Mouse (Mus musculus) liver, embryonic 11.5 days (tissue): Measurements from ENCODE around the gene Jakmip3. TPM values are rescaled to one million over a fixed set of nuclear protein-coding genes. Genes with fewer than 3 reads are reported as not detected.
A peak's percentile ranks its signal among the peaks of the same experiment; 100 is the strongest.

Experiments used
- ATAC-seq: fragments of 200-750 bp; cut with Nextera tagmentation; replicated peaks from 2 replicates; pipeline ENCODE4 v1.8.0; 2017; ENCODE audit warnings: moderate number of reproducible peaks, mild to moderate bottlenecking, moderate TSS enrichment, moderate library complexity; ENCODE audit not compliant: low FRiP score
- DNase-seq: peaks from one replicate; pipeline ENCODE4 v3.0.0-alpha.2; 2017; ENCODE audit warnings: low spot score
- H3K27ac ChIP-seq: fragments of 300-500 bp; sonication (generic); 2 replicates; pipeline ENCODE4 v1.5.1; 2014; ENCODE audit warnings: mild to moderate bottlenecking, low read depth, low read length, control low read depth
- H3K27me3 ChIP-seq: fragments of 300-500 bp; sonication (generic); replicated peaks from 2 replicates; pipeline ENCODE4 v1.6.1; 2014; ENCODE audit warnings: low read length, mixed read lengths; ENCODE audit not compliant: control insufficient read depth, insufficient read depth
- H3K36me3 ChIP-seq: fragments of 300-500 bp; sonication (generic); 2 replicates; pipeline ENCODE4 v1.6.1; 2014; ENCODE audit warnings: mild to moderate bottlenecking, low read length, moderate library complexity, mixed read lengths; ENCODE audit not compliant: control insufficient read depth, insufficient read depth
- H3K4me1 ChIP-seq: fragments of 300-500 bp; sonication (generic); replicated peaks from 2 replicates; pipeline ENCODE4 v1.6.1; 2014; ENCODE audit warnings: low read length, mixed read lengths; ENCODE audit not compliant: control insufficient read depth, insufficient read depth
- H3K4me2 ChIP-seq: fragments of 300-500 bp; sonication (generic); 2 replicates; pipeline ENCODE4 v1.6.1; 2014; ENCODE audit warnings: mild to moderate bottlenecking, control low read depth, moderate library complexity
- H3K4me3 ChIP-seq: fragments of 300-500 bp; sonication (generic); 2 replicates; pipeline ENCODE4 v1.5.1; 2014; ENCODE audit warnings: low read depth, low read length, control low read depth
- H3K9ac ChIP-seq: fragments of 300-500 bp; sonication (generic); 2 replicates; pipeline ENCODE4 v1.6.1; 2014; ENCODE audit warnings: low read depth, low read length, control low read depth
- H3K9me3 ChIP-seq: fragments of 300-500 bp; sonication (generic); 2 replicates; pipeline ENCODE4 v1.6.1; 2016; ENCODE audit warnings: low read length, inconsistent platforms, mixed read lengths; ENCODE audit not compliant: control insufficient read depth
- WGBS: fragments of 180-500 bp; shearing (Covaris S2); extraction: QIAGEN DNeasy Blood & Tissue Kit; methylation state at CpG from one replicate; pipeline ENCODE4 v1.1.7; 2014; 5-methylcytosine and 5-hydroxymethylcytosine counted together
- polyA plus RNA-seq: library from polyadenylated mRNA; unstranded; fragments of >200 nt; fragmentation: Nextera tagmentation; extraction: Ambion mirVana; gene quantifications from 2 replicates; pipeline ENCODE4 v1.2.1, GENCODE M21; 2014

Gene Jakmip3
- polyA plus RNA-seq, 1 experiment from 2014 or later: 0.10 TPM

GRCm38 (mm10) chr7:138909277-138910192 lies 31.0 kb upstream of the Jakmip3 start, which contains the start of gene Bnip3:
TSS of gene Bnip3 (minus strand) at chr7:138909519.
- H3K9ac ChIP-seq: peak within 1 kb of the TSS; percentile 92
- ATAC-seq (peak; percentile 89), DNase-seq (peak; percentile 99)
- peaks cover 20% of the 10 kb centered on the region for H3K4me1 ChIP-seq
- H3K4me2 ChIP-seq: peak within 1 kb of the TSS; percentile 89
- H3K27me3 ChIP-seq: no peaks in the 10 kb centered on the region
- no peaks in the 10 kb centered on the region for H3K9me3 ChIP-seq
- under 1% methylated on average over 64 of the region's 66 CpGs for WGBS
- H3K4me3 ChIP-seq: peak within 1 kb of the TSS; percentile 87
- peak within 1 kb of the TSS; percentile 77 for H3K27ac ChIP-seq
- H3K36me3 ChIP-seq: no peaks in the 10 kb centered on the region; the same call in 1 of the 2 replicates

- Histone ChIP-seq H3K27ac (peak overlapping the region; percentile 76), H3K4me3 (peak overlapping the region; percentile 87), H3K9ac (peak overlapping the region; percentile 75), H3K27me3 (no peaks in the 10 kb centered on the region), H3K36me3 (no peaks in the 10 kb centered on the region; the same call in 1 of the 2 replicates), H3K4me2 (peak overlapping the region; percentile 89), H3K9me3 (no peaks in the 10 kb centered on the region), H3K4me1 (peaks cover 20% of the 10 kb centered on the region)
- WGBS: 25% methylated on average over 7 of the region's 7 CpGs
- ATAC-seq (no peak), DNase-seq (no peak)
Observed at GRCm38 (mm10) chr7:138910193-138910562, 30.4 kb upstream of the Jakmip3 start.

- Histone ChIP-seq H3K9me3 (no peaks in the 10 kb centered on the region), H3K36me3 (no peaks in the 10 kb centered on the region), H3K4me1 (peaks cover 3% of the 10 kb centered on the region), H3K27me3 (no peaks in the 10 kb centered on the region), H3K4me3 (no peak overlapping the region), H3K27ac (no peak overlapping the region), H3K4me2 (no peak overlapping the region), H3K9ac (no peak overlapping the region)
- no peak for DNase-seq
- ATAC-seq: no peak
- WGBS: 75% methylated on average over 3 of the region's 3 CpGs
Observed at GRCm38 (mm10) chr7:138913616-138914015, 26.9 kb upstream of the Jakmip3 start.

- peak overlapping the region; percentile 48 for H3K4me3 ChIP-seq
- H3K4me1 ChIP-seq: peaks cover 3% of the 10 kb centered on the region; the same call in 1 of the 2 replicates
- H3K27me3 ChIP-seq: no peaks in the 10 kb centered on the region
- peak; percentile 75 for ATAC-seq
- H3K4me2 ChIP-seq: peak overlapping the region; percentile 86
- no peaks in the 10 kb centered on the region for H3K36me3 ChIP-seq
- DNase-seq: peak; percentile 74
- H3K9me3 ChIP-seq: no peaks in the 10 kb centered on the region
- 1% methylated on average over 26 of the region's 26 CpGs for WGBS
- H3K27ac ChIP-seq: peak overlapping the region; percentile 30
- peak overlapping the region; percentile 61 for H3K9ac ChIP-seq
Observed at GRCm38 (mm10) chr7:138919156-138919944, 21.2 kb upstream of the Jakmip3 start.

GRCm38 (mm10) chr7:138921611-138922010 lies 18.9 kb upstream of the Jakmip3 start:
- Histone ChIP-seq H3K36me3 (no peaks in the 10 kb centered on the region), H3K27me3 (no peaks in the 10 kb centered on the region), H3K4me2 (no peak overlapping the region), H3K9me3 (no peaks in the 10 kb centered on the region), H3K4me3 (no peak overlapping the region), H3K4me1 (peaks cover 3% of the 10 kb centered on the region; the same call in 1 of the 2 replicates), H3K9ac (no peak overlapping the region), H3K27ac (no peak overlapping the region)
- WGBS: 95% methylated on average over 8 of the region's 8 CpGs
- DNase-seq (no peak), ATAC-seq (no peak)

GRCm38 (mm10) chr7:138923756-138924425 lies 16.6 kb upstream of the Jakmip3 start:
- no peaks in the 10 kb centered on the region for H3K27me3 ChIP-seq
- no peak overlapping the region for H3K9ac ChIP-seq
- no peak overlapping the region for H3K4me2 ChIP-seq
- H3K9me3 ChIP-seq: no peaks in the 10 kb centered on the region
- H3K36me3 ChIP-seq: no peaks in the 10 kb centered on the region
- H3K4me3 ChIP-seq: no peak overlapping the region
- ATAC-seq: no peak
- no peak for DNase-seq
- H3K4me1 ChIP-seq: peaks cover 3% of the 10 kb centered on the region; the same call in 1 of the 2 replicates
- H3K27ac ChIP-seq: no peak overlapping the region
- whole genome bisulfite sequencing: 8% methylated on average over 3 of the region's 3 CpGs

- WGBS: 84% methylated on average over 4 of the region's 4 CpGs
- H3K4me1 ChIP-seq: no peaks in the 10 kb centered on the region
- H3K27ac ChIP-seq: no peak overlapping the region
- no peaks in the 10 kb centered on the region for H3K9me3 ChIP-seq
- no peak for ATAC-seq
- no peak for DNase-seq
- no peak overlapping the region for H3K4me2 ChIP-seq
- no peak overlapping the region for H3K9ac ChIP-seq
- H3K4me3 ChIP-seq: no peak overlapping the region
- no peaks in the 10 kb centered on the region for H3K36me3 ChIP-seq
- H3K27me3 ChIP-seq: no peaks in the 10 kb centered on the region
Observed at GRCm38 (mm10) chr7:138928456-138928855, 12.1 kb upstream of the Jakmip3 start.

- 80% methylated on average over 3 of the region's 3 CpGs for WGBS
- Histone ChIP-seq H3K4me2 (no peak overlapping the region), H3K27me3 (peaks cover 8% of the 10 kb centered on the region), H3K4me3 (no peak overlapping the region), H3K36me3 (no peaks in the 10 kb centered on the region), H3K9ac (no peak overlapping the region), H3K9me3 (peaks cover 4% of the 10 kb centered on the region), H3K4me1 (no peaks in the 10 kb centered on the region), H3K27ac (no peak overlapping the region)
- ATAC-seq (no peak), DNase-seq (no peak)
Observed at GRCm38 (mm10) chr7:138934523-138934922, 6.0 kb upstream of the Jakmip3 start.
